Comparison of ENCODE assay signal across 8 mouse cellular contexts in genomic region chr1:128590816-128591720, GRCm38 (mm10). TPM values are rescaled to one million over a fixed set of nuclear protein-coding genes. Genes with fewer than 3 reads are reported as not detected.
DNase-seq lines count a peak whose midpoint lies in the region; ATAC-seq and TF ChIP-seq lines count a peak whose summit lies in the region.

No protein-coding gene starts in this region.

- peak overlapping the region; percentile 48 for H3K9ac ChIP-seq in intestine, embryonic 15.5 days
- peak overlapping the region; percentile 70 for H3K9ac ChIP-seq in lung, embryonic 14.5 days
- peak overlapping the region; percentile 81 for H3K9ac ChIP-seq in neural tube, embryonic 13.5 days

- no peaks in the 10 kb centered on the region for H3K9me3 ChIP-seq in intestine, embryonic 15.5 days
- no peaks in the 10 kb centered on the region for H3K9me3 ChIP-seq in lung, embryonic 14.5 days (ENCODE audit: low read depth, low read length)
- H3K9me3 ChIP-seq in neural tube, embryonic 13.5 days = no peaks in the 10 kb centered on the region

- no peak for TF ChIP-seq POLR2A in cortical plate, adult 2 months (IDR thresholded peaks at IDR 0.05; ENCODE audit: extremely low read depth, insufficient read depth, low read length)

- H3K27ac ChIP-seq in left cerebral cortex, adult 2 months = no peak overlapping the region
- no peak overlapping the region for H3K27ac ChIP-seq in cortical plate, adult 2 months (ENCODE audit: insufficient read depth, low read length)
- H3K27ac ChIP-seq in intestine, embryonic 15.5 days = no peak overlapping the region
- H3K27ac ChIP-seq in lung, embryonic 14.5 days (ENCODE audit: low read depth) = peak overlapping the region; percentile 61
- peak overlapping the region; percentile 79 for H3K27ac ChIP-seq in neural tube, embryonic 13.5 days (replicated peaks)

- peak overlapping the region; percentile 49 for H3K4me3 ChIP-seq in left cerebral cortex, adult 2 months
- H3K4me3 ChIP-seq in cortical plate, adult 2 months (ENCODE audit: insufficient read depth, low read length) = peak overlapping the region; percentile 44
- peak overlapping the region; percentile 56 for H3K4me3 ChIP-seq in intestine, embryonic 15.5 days (replicated peaks)
- peak overlapping the region; percentile 64 for H3K4me3 ChIP-seq in lung, embryonic 14.5 days (ENCODE audit: low read depth, low read length)
- peak overlapping the region; percentile 67 for H3K4me3 ChIP-seq in neural tube, embryonic 13.5 days

- TF ChIP-seq CTCF in left cerebral cortex, adult 2 months (IDR thresholded peaks at IDR 0.05) = no peak
- no peak for TF ChIP-seq CTCF in cortical plate, adult 2 months (IDR thresholded peaks at IDR 0.05; ENCODE audit: extremely low read depth, insufficient read depth, low read length)
- no peak for TF ChIP-seq CTCF in lung, embryonic 14.5 days (IDR thresholded peaks at IDR 0.05; ENCODE audit: low read depth)

- DNase-seq in left cerebral cortex, adult 2 months (ENCODE audit: extremely low spot score in 1 of 2, low spot score in 2 of 2) = peak; percentile 15 to 35
- DNase-seq in left cerebral cortex, adult 11 months (ENCODE audit: low spot score) = no peak
- peak; percentile 79 for DNase-seq in lung, embryonic 14.5 days
- peak; percentile 88 to 92 for DNase-seq in thymus, postnatal 10 days (ENCODE audit: low spot score in 2 of 2)

- peak overlapping the region; percentile 92 for H3K4me2 ChIP-seq in intestine, embryonic 15.5 days (replicated peaks)
- H3K4me2 ChIP-seq in lung, embryonic 14.5 days = peak overlapping the region; percentile 89
- peak overlapping the region; percentile 85 for H3K4me2 ChIP-seq in neural tube, embryonic 13.5 days

- peak; percentile 59 for ATAC-seq in granulocyte monocyte progenitor cell, adult 5-6 weeks (replicated peaks; ENCODE audit: poor library complexity, severe bottlenecking)
- ATAC-seq in intestine, embryonic 15.5 days = no peak; the same call in 1 of the 2 replicates
- no peak for ATAC-seq in lung, embryonic 14.5 days (ENCODE audit: insufficient read depth)
- ATAC-seq in neural tube, embryonic 13.5 days (ENCODE audit: low read depth) = peak; percentile 17

- peaks cover 4% of the 10 kb centered on the region; the same call in 1 of the 2 replicates for H3K27me3 ChIP-seq in intestine, embryonic 15.5 days (replicated peaks)
- H3K27me3 ChIP-seq in lung, embryonic 14.5 days (ENCODE audit: insufficient read depth, low read length) = no peaks in the 10 kb centered on the region
- H3K27me3 ChIP-seq in neural tube, embryonic 13.5 days = peaks cover 15% of the 10 kb centered on the region; the same call in 1 of the 2 replicates

- peaks cover 1% of the 10 kb centered on the region; the same call in 1 of the 2 replicates for H3K4me1 ChIP-seq in cortical plate, adult 2 months (ENCODE audit: control insufficient read depth, insufficient read depth, low read length)
- H3K4me1 ChIP-seq in intestine, embryonic 15.5 days (replicated peaks) = peaks cover 17% of the 10 kb centered on the region
- H3K4me1 ChIP-seq in lung, embryonic 14.5 days (ENCODE audit: insufficient read depth) = peaks cover 34% of the 10 kb centered on the region
- H3K4me1 ChIP-seq in neural tube, embryonic 13.5 days (replicated peaks) = peaks cover 80% of the 10 kb centered on the region

- WGBS in intestine, embryonic 15.5 days = under 1% methylated on average over 63 of the region's 63 CpGs
- under 1% methylated on average over 63 of the region's 63 CpGs for WGBS in lung, embryonic 14.5 days
- under 1% methylated on average over 63 of the region's 63 CpGs for WGBS in neural tube, embryonic 13.5 days

- intact Hi-C loops in left cerebral cortex, adult 2 months (cut with DNase I) = loop anchor here (5.0 kb wide), 2 partner anchors 219 to 231 kb away; no protein-coding TSS in a partner anchor

- H3K36me3 ChIP-seq in intestine, embryonic 15.5 days = no peaks in the 10 kb centered on the region
- peaks cover 12% of the 10 kb centered on the region for H3K36me3 ChIP-seq in lung, embryonic 14.5 days (ENCODE audit: insufficient read depth)
- H3K36me3 ChIP-seq in neural tube, embryonic 13.5 days = no peaks in the 10 kb centered on the region

RNA-seq across cellular contexts. Expression of gene Cxcr4, which starts 1.0 kb away (rescaled TPM):
- total RNA-seq in left cerebral cortex, adult 2 months (2021) = 1 to 10 TPM; 1.2 to 2.4 TPM
- polyA plus RNA-seq in cortical plate, adult 2 months (2012; rRNA removed) = 3.0 and 3.2 TPM in 2 replicates
- total RNA-seq in granulocyte monocyte progenitor cell, adult 5-6 weeks (2014; fragmentation: Nextera tagmentation) = 151 and 195 TPM in 2 replicates
- total RNA-seq in granulocyte monocyte progenitor cell, adult 5-6 weeks (2017) = 178 and 196 TPM in 2 replicates
- polyA plus RNA-seq in intestine, embryonic 15.5 days (2015; fragmentation: Nextera tagmentation; extraction: Ambion mirVana) = 2.8 and 3.1 TPM in 2 replicates
- polyA plus RNA-seq in lung, embryonic 14.5 days (2014; fragmentation: Nextera tagmentation; extraction: Ambion mirVana) = 10.3 and 10.9 TPM in 2 replicates
- polyA plus RNA-seq in neural tube, embryonic 13.5 days (2015; fragmentation: Nextera tagmentation; extraction: Ambion mirVana) = 8.5 and 8.7 TPM in 2 replicates

Comparison
In these comparisons a context has a peak if more than half of its experiments do, and no peak if none do; other contexts are left out.
1. H3K27ac ChIP-seq: peak in lung, embryonic 14.5 days (single experiment) and neural tube, embryonic 13.5 days (single experiment); none in left cerebral cortex, adult 2 months (single experiment), cortical plate, adult 2 months (single experiment) and intestine, embryonic 15.5 days (single experiment).
2. ATAC-seq: peak in granulocyte monocyte progenitor cell, adult 5-6 weeks (single experiment) and neural tube, embryonic 13.5 days (single experiment); none in intestine, embryonic 15.5 days (single experiment) and lung, embryonic 14.5 days (single experiment).
3. Peak in every context shown above with its lines, with median percentiles within 50 percentile points of each other: H3K4me3 ChIP-seq, H3K4me2 ChIP-seq and H3K9ac ChIP-seq.